ENCODE assay signal across 9 mouse cellular contexts in genomic region chr14:49733950-49734349, GRCm38 (mm10). TPM values are rescaled to one million over a fixed set of nuclear protein-coding genes. Genes with fewer than 3 reads are reported as not detected.
DNase-seq lines count a peak whose midpoint lies in the region; ATAC-seq and TF ChIP-seq lines count a peak whose summit lies in the region.
"Had no signal": no experiment of that assay in that cellular context is flagged by ENCODE, and none has a peak within 500 bp of the region (broad histone marks: within the 10 kb centered on the region; RNA-seq: fewer than 3 reads in every experiment).

No protein-coding gene starts in this region.

- H3K9me3 ChIP-seq in lung, embryonic 14.5 days (ENCODE audit: low read depth, low read length): no peaks in the 10 kb centered on the region
- no peaks in the 10 kb centered on the region for H3K9me3 ChIP-seq in neural tube, embryonic 14.5 days (ENCODE audit: control insufficient read depth, low read length)

- H3K36me3 ChIP-seq in lung, embryonic 14.5 days (ENCODE audit: insufficient read depth): no peaks in the 10 kb centered on the region
- no peaks in the 10 kb centered on the region for H3K36me3 ChIP-seq in neural tube, embryonic 14.5 days (ENCODE audit: control insufficient read depth, insufficient read depth, low read length)

- 0 out of 2 replicates have a peak, but pooled peaks have one; percentile 47 for ATAC-seq in lung, embryonic 14.5 days (ENCODE audit: insufficient read depth)
- ATAC-seq in neural tube, embryonic 14.5 days (ENCODE audit: low read depth): peak; percentile 64

- intact Hi-C loops in gastrocnemius, adult 2 months (cut with DNase I): loop anchor here (5.0 kb wide), 1 partner anchor 497 kb away; no protein-coding TSS in a partner anchor
- intact Hi-C loops in gastrocnemius, postnatal 36 days (cut with DNase I): loop anchor here (10.0 kb wide), 1 partner anchor 499 kb away; no protein-coding TSS in a partner anchor

- H3K4me3 ChIP-seq in gastrocnemius, adult 2 months: no peak overlapping the region
- no peak overlapping the region for H3K4me3 ChIP-seq in lung, embryonic 14.5 days (ENCODE audit: low read depth, low read length)
- no peak overlapping the region for H3K4me3 ChIP-seq in neural tube, embryonic 14.5 days (ENCODE audit: low read depth, low read length)

- H3K9ac ChIP-seq in lung, embryonic 14.5 days: no peak overlapping the region
- H3K9ac ChIP-seq in neural tube, embryonic 14.5 days (replicated peaks; ENCODE audit: low read depth, low read length): no peak overlapping the region

- no peak overlapping the region for H3K4me2 ChIP-seq in lung, embryonic 14.5 days
- H3K4me2 ChIP-seq in neural tube, embryonic 14.5 days (ENCODE audit: low read depth, low read length): no peak overlapping the region

- H3K27me3 ChIP-seq in lung, embryonic 14.5 days (ENCODE audit: insufficient read depth, low read length): no peaks in the 10 kb centered on the region
- no peaks in the 10 kb centered on the region for H3K27me3 ChIP-seq in neural tube, embryonic 14.5 days (ENCODE audit: control insufficient read depth, insufficient read depth, low read length)

- peak; percentile 51 for TF ChIP-seq CTCF in gastrocnemius, adult 2 months (IDR thresholded peaks at IDR 0.05)
- TF ChIP-seq CTCF in lung, embryonic 14.5 days (IDR thresholded peaks at IDR 0.05; ENCODE audit: low read depth): peak; percentile 61

- no peaks in the 10 kb centered on the region for H3K4me1 ChIP-seq in lung, embryonic 14.5 days (ENCODE audit: insufficient read depth)
- no peaks in the 10 kb centered on the region for H3K4me1 ChIP-seq in neural tube, embryonic 14.5 days (ENCODE audit: control insufficient read depth, insufficient read depth, low read length)

- no peak for DNase-seq in gastrocnemius, adult 2 months
- DNase-seq in gastrocnemius, postnatal 36 days: no peak
- peak; percentile 70 for DNase-seq in lung, embryonic 14.5 days
- DNase-seq in lung, postnatal 14 days: no peak
- DNase-seq in embryo, embryonic 10.5 days (ENCODE audit: low spot score): peak; percentile 66
- no peak for DNase-seq in thymus, postnatal 4 days
- no peak for DNase-seq in urinary bladder, adult 18-20 months (ENCODE audit: low spot score in 2 of 2)

- no peak overlapping the region for H3K27ac ChIP-seq in gastrocnemius, adult 2 months
- H3K27ac ChIP-seq in lung, embryonic 14.5 days (ENCODE audit: low read depth): no peak overlapping the region
- H3K27ac ChIP-seq in neural tube, embryonic 14.5 days (ENCODE audit: low read depth, low read length): no peak overlapping the region

RNA-seq across cellular contexts. Expression of gene Armh4, which starts 49.2 kb away (rescaled TPM):
- 1 to 10 TPM in 1 of 2 experiments, under 1 TPM in 1; 0.54 to 1.1 TPM for total RNA-seq in gastrocnemius, adult 2 months (2021)
- total RNA-seq in gastrocnemius, postnatal 36 days (2021): under 1 TPM; 0.64 to 0.89 TPM
- polyA plus RNA-seq in lung, embryonic 14.5 days (2014; fragmentation: Nextera tagmentation; extraction: Ambion mirVana): 12.0 and 12.2 TPM in 2 replicates
- polyA plus RNA-seq in neural tube, embryonic 14.5 days (2014; fragmentation: Nextera tagmentation; extraction: Ambion mirVana): 25.5 and 38.6 TPM in 2 replicates
- total RNA-seq: common myeloid progenitor, adult 5-6 weeks had no signal

Comparison
In these comparisons a context has a peak if more than half of its experiments do, and no peak if none do; other contexts are left out.
1. DNase-seq: peak in lung, embryonic 14.5 days (single experiment) and embryo, embryonic 10.5 days (single experiment); none in gastrocnemius, adult 2 months (single experiment), gastrocnemius, postnatal 36 days (0 of 2), lung, postnatal 14 days (single experiment), thymus, postnatal 4 days (single experiment) and urinary bladder, adult 18-20 months (0 of 2).